Mouse (Mus musculus) liver, postnatal 0 days (tissue): ENCODE measurements around the gene Immp2l. TPM values are rescaled to one million over a fixed set of nuclear protein-coding genes. Genes with fewer than 3 reads are reported as not detected.

Source experiments
- ATAC-seq: fragments of 200-750 bp; cut with Nextera tagmentation; 2 replicates; pipeline ENCODE4 v1.8.0; 2017; ENCODE audit warnings: mild to moderate bottlenecking, moderate library complexity
- DNase-seq: peaks from one replicate; pipeline ENCODE4 v3.0.0-alpha.2; 2016
- H3K27ac ChIP-seq: fragments of 300-500 bp; sonication (generic); 2 replicates; pipeline ENCODE4 v1.5.1; 2014; ENCODE audit warnings: antibody characterized with exemption, moderate library complexity, mild to moderate bottlenecking, low read depth
- H3K27me3 ChIP-seq: fragments of 300-500 bp; sonication (generic); 2 replicates; pipeline ENCODE4 v1.6.1; 2014; ENCODE audit warnings: low read length, control low read depth, mixed read lengths; ENCODE audit not compliant: insufficient read depth
- H3K36me3 ChIP-seq: fragments of 300-500 bp; sonication (generic); replicated peaks from 2 replicates; pipeline ENCODE4 v1.6.1; 2014; ENCODE audit warnings: mild to moderate bottlenecking, control low read depth, low read length, moderate library complexity, mixed read lengths; ENCODE audit not compliant: insufficient read depth
- H3K4me1 ChIP-seq: fragments of 300-500 bp; sonication (generic); 2 replicates; pipeline ENCODE4 v1.6.1; 2014; ENCODE audit warnings: antibody characterized with exemption, mild to moderate bottlenecking, control low read depth; ENCODE audit not compliant: insufficient read depth
- H3K4me2 ChIP-seq: fragments of 300-500 bp; sonication (generic); 2 replicates; pipeline ENCODE4 v1.6.1; 2014; ENCODE audit warnings: low read depth, mild to moderate bottlenecking, low read length, moderate library complexity, mixed read lengths
- H3K4me3 ChIP-seq: fragments of 300-500 bp; sonication (generic); 2 replicates; pipeline ENCODE4 v1.5.1; 2014; ENCODE audit warnings: low read depth, low read length
- H3K9ac ChIP-seq: fragments of 300-500 bp; sonication (generic); replicated peaks from 2 replicates; pipeline ENCODE4 v1.6.1; 2014; ENCODE audit warnings: mild to moderate bottlenecking, moderate library complexity
- H3K9me3 ChIP-seq: fragments of 300-500 bp; sonication (generic); 2 replicates; pipeline ENCODE4 v1.6.1; 2016; ENCODE audit warnings: mild to moderate bottlenecking, control low read depth, low read length, mixed read lengths
- CTCF ChIP-seq: sonication (generic); IDR thresholded peaks from 2 replicates; pipeline ENCODE4 v1.5.1; 2016; ENCODE audit warnings: antibody characterized with exemption, low read depth
- EP300 ChIP-seq: IDR thresholded peaks from 2 replicates; pipeline ENCODE4 v1.6.1; 2016; ENCODE audit warnings: antibody characterized with exemption, low read depth, mild to moderate bottlenecking
- WGBS: fragments of 180-500 bp; shearing (Covaris S2); extraction: QIAGEN DNeasy Blood & Tissue Kit; methylation state at CpG from one replicate; pipeline ENCODE4 v1.1.7; 2014; ENCODE audit not compliant: insufficient replicate concordance; 5-methylcytosine and 5-hydroxymethylcytosine counted together
- polyA plus RNA-seq: library from polyadenylated mRNA; unstranded; fragments of >200 nt; fragmentation: Nextera tagmentation; extraction: Ambion mirVana; gene quantifications from 2 replicates; pipeline ENCODE4 v1.2.1, GENCODE M21; 2015

The Immp2l gene
- polyA plus RNA-seq, 1 experiment from 2014 or later, result 35.9 TPM

DNA sequence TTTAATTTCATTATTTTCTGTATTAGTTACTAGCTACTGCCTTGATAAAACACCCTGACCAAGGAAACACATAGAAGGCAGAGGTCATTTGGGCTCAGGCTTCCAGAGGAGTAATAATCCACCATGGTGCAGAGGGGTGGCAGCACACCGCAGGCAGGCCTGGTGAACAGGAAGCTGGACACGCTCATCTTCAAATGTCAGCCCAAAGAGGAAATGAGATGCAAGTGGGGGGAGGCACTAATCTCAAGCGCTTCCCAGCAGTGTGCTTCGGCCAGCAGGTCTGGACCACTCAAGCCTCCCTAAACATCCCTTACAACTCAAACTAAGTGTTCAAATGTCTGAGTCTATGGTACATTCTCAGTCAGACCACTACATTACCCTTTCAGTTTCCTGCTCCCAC, 72.2 kb downstream of the Immp2l start:
- Histone ChIP-seq H3K36me3 (no peaks in the 10 kb centered on the region), H3K4me2 (no peak overlapping the region), H3K9me3 (no peaks in the 10 kb centered on the region), H3K27me3 (no peaks in the 10 kb centered on the region), H3K27ac (no peak overlapping the region), H3K4me1 (no peaks in the 10 kb centered on the region), H3K4me3 (no peak overlapping the region), H3K9ac (no peak overlapping the region)
- WGBS, result 17% methylated on average over 4 of the region's 4 CpGs
- no peak for DNase-seq
- ATAC-seq, result no peak
- TF ChIP-seq CTCF (no peak), EP300 (no peak)

- peak; percentile 83 for TF ChIP-seq CTCF
- no peak for TF ChIP-seq EP300
- WGBS, result 39% methylated on average over 5 of the region's 5 CpGs
- Histone ChIP-seq H3K4me3 (no peak overlapping the region), H3K4me2 (no peak overlapping the region), H3K9ac (no peak overlapping the region), H3K27me3 (no peaks in the 10 kb centered on the region), H3K9me3 (no peaks in the 10 kb centered on the region), H3K36me3 (no peaks in the 10 kb centered on the region), H3K27ac (no peak overlapping the region), H3K4me1 (no peaks in the 10 kb centered on the region)
- no peak for ATAC-seq
- DNase-seq, result peak; percentile 69
These were observed 73.5 kb downstream of the Immp2l start for GRCm38 (mm10) chr12:41097406-41097805.

DNA sequence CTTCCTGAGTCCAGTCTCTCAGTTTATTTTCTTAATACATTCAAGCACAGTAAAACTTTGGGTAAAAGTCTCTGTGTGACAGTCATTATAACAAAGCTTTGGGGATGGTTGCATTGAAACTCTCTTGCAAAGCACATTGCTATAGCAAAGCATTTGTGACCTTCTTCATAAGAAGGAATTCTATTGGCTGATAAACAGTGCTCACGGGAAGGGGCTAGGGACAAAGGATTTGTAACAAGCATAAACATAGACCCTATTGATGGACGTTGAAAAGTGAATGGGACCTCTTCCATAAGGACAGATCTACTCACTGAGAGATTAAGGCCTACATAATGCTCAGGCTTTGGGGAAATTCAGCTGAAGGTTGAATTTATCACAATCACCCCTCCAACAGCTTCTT, 85.1 kb downstream of the Immp2l start:
- TF ChIP-seq EP300 (no peak), CTCF (no peak)
- no peaks in the 10 kb centered on the region for H3K4me1 ChIP-seq
- no peaks in the 10 kb centered on the region for H3K27me3 ChIP-seq
- H3K4me2 ChIP-seq, result no peak overlapping the region
- no peaks in the 10 kb centered on the region for H3K36me3 ChIP-seq
- 72% methylated on average over 2 of the region's 2 CpGs for WGBS
- DNase-seq (no peak), ATAC-seq (no peak)
- no peak overlapping the region for H3K9ac ChIP-seq
- H3K9me3 ChIP-seq, result no peaks in the 10 kb centered on the region
- no peak overlapping the region for H3K27ac ChIP-seq
- no peak overlapping the region for H3K4me3 ChIP-seq

GRCm38 (mm10) chr12:41111456-41111855, 87.6 kb downstream of the Immp2l start:
- WGBS, result 35% methylated on average over 1 of the region's 1 CpGs
- Histone ChIP-seq H3K4me1 (no peaks in the 10 kb centered on the region), H3K4me3 (no peak overlapping the region), H3K27ac (no peak overlapping the region), H3K36me3 (no peaks in the 10 kb centered on the region), H3K4me2 (0 out of 2 replicates have a peak overlapping the region, but pooled peaks have one; percentile 11), H3K9ac (no peak overlapping the region), H3K27me3 (no peaks in the 10 kb centered on the region), H3K9me3 (no peaks in the 10 kb centered on the region)
- TF ChIP-seq EP300, result no peak
- peak; percentile 61 for TF ChIP-seq CTCF
- no peak for DNase-seq
- peak; percentile 82 for ATAC-seq

- WGBS, result 53% methylated on average over 6 of the region's 6 CpGs
- no peaks in the 10 kb centered on the region for H3K9me3 ChIP-seq
- no peak overlapping the region for H3K4me3 ChIP-seq
- no peak overlapping the region for H3K9ac ChIP-seq
- no peak overlapping the region for H3K27ac ChIP-seq
- H3K4me1 ChIP-seq, result no peaks in the 10 kb centered on the region
- H3K36me3 ChIP-seq, result no peaks in the 10 kb centered on the region
- ATAC-seq (peak; percentile 84), DNase-seq (no peak)
- H3K4me2 ChIP-seq, result 0 out of 2 replicates have a peak overlapping the region, but pooled peaks have one; percentile 11
- H3K27me3 ChIP-seq, result no peaks in the 10 kb centered on the region
- TF ChIP-seq CTCF, result no peak
- peak; percentile 75 for TF ChIP-seq EP300
These were observed 88.2 kb downstream of the Immp2l start for GRCm38 (mm10) chr12:41112137-41112536.

DNA sequence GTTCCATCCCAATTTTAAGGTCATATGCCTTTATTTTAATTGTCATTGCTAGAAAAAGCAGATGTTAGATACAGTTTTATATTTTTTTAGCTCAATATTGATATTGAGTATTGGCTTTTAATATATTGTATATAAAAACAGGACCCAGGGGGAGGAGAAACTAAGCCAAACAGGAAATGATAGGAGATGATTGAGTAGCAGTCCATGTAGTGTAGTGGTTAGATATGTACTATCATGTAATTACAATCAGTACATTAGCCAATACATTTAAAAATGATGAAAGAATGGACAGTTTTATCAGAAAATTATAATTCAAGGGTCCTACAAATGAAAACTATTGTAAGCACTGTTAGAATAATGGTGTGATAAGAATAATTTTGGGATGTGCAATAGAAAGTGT, 94.5 kb downstream of the Immp2l start:
- H3K36me3 ChIP-seq, result no peaks in the 10 kb centered on the region
- no peak overlapping the region for H3K4me3 ChIP-seq
- H3K9me3 ChIP-seq, result no peaks in the 10 kb centered on the region
- no peak overlapping the region for H3K4me2 ChIP-seq
- H3K27ac ChIP-seq, result no peak overlapping the region
- no peaks in the 10 kb centered on the region; the same call in 1 of the 2 replicates for H3K4me1 ChIP-seq
- ATAC-seq, result no peak
- H3K27me3 ChIP-seq, result no peaks in the 10 kb centered on the region
- TF ChIP-seq EP300 (no peak), CTCF (no peak)
- H3K9ac ChIP-seq, result no peak overlapping the region
- no peak for DNase-seq

GRCm38 (mm10) chr12:41119657-41120056, 95.8 kb downstream of the Immp2l start:
- WGBS, result 64% methylated on average over 6 of the region's 6 CpGs
- ATAC-seq (no peak), DNase-seq (no peak)
- Histone ChIP-seq H3K4me3 (no peak overlapping the region), H3K27me3 (no peaks in the 10 kb centered on the region), H3K4me2 (no peak overlapping the region), H3K9me3 (no peaks in the 10 kb centered on the region), H3K4me1 (no peaks in the 10 kb centered on the region; the same call in 1 of the 2 replicates), H3K9ac (no peak overlapping the region), H3K27ac (no peak overlapping the region), H3K36me3 (no peaks in the 10 kb centered on the region)
- TF ChIP-seq EP300 (no peak), CTCF (no peak)
